Mouse (Mus musculus): ENCODE measurements around the gene Fggy. TPM values are rescaled to one million over a fixed set of nuclear protein-coding genes. Genes with fewer than 3 reads are reported as not detected.

Fggy gene
- total and polyA plus RNA-seq, 2 experiments from 2014 or later = 2.7 to 3.9 TPM

DNA sequence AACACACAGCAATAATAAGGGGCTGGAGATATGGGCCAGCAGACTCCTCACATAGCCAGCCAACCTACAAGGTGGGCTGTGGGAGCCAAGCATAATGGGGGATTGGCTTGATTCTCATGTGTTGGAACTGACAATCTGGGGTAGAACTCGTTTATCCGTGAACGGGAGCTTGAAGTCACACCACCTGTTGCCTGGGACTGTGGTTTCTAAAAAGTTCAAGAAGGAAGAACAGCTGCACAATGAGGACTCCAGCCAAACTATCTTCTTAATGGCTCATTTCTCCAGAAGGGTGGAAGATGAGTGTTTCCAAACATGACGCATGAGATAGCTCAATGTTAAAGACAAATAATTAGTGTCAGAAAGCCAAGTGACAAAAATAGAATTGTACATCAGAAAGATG is 30.7 kb upstream of the Fggy start:
- Histone ChIP-seq H3K27me3 (ENCODE audit: control insufficient read depth, insufficient read depth, low read length) (no peaks in the 10 kb centered on the region), H3K9me3 (replicated peaks; ENCODE audit: control insufficient read depth, low read length) (no peaks in the 10 kb centered on the region), H3K9ac (replicated peaks; ENCODE audit: low read depth, low read length) (no peak overlapping the region), H3K4me1 (ENCODE audit: control insufficient read depth, insufficient read depth) (no peaks in the 10 kb centered on the region), H3K4me2 (ENCODE audit: low read depth, low read length) (no peak overlapping the region), H3K36me3 (replicated peaks; ENCODE audit: control insufficient read depth, insufficient read depth, low read length) (no peaks in the 10 kb centered on the region), H3K27ac (ENCODE audit: low read depth) (no peak overlapping the region), H3K4me3 (ENCODE audit: low read depth, low read length) (no peak overlapping the region)
- DNase-seq (ENCODE audit: low spot score) = no peak
- no peak for TF ChIP-seq CTCF (IDR thresholded peaks at IDR 0.05; ENCODE audit: low read depth)
- TF ChIP-seq EP300 (IDR thresholded peaks at IDR 0.05; ENCODE audit: low read depth) = no peak
- ATAC-seq (ENCODE audit: insufficient read depth, low read depth) = no peak
- 76% methylated on average over 4 of the region's 4 CpGs for WGBS

DNA sequence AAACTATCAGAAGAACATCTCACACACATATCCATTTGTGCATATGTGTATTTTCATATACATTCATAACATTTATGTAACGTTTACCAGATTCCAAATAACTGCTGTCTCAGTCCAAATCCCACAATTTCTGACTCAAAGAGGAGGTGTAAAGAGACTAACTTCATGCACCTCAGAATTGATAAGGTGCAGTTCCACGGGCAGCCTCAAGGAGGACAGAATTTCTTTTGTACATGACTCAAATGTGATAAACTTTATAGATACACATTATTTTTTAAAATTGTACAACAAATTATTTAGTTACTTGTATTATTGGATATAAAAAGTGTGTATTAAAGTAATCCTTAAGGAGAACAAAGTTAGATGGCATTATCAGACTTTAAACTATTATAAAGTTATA is 26.6 kb upstream of the Fggy start:
- H3K4me3 ChIP-seq (ENCODE audit: low read depth, low read length) = no peak overlapping the region
- H3K36me3 ChIP-seq (replicated peaks; ENCODE audit: control insufficient read depth, insufficient read depth, low read length) = no peaks in the 10 kb centered on the region
- WGBS = 62% methylated on average over 2 of the region's 2 CpGs
- no peak overlapping the region for H3K4me2 ChIP-seq (ENCODE audit: low read depth, low read length)
- DNase-seq (ENCODE audit: low spot score) = no peak
- H3K9ac ChIP-seq (replicated peaks; ENCODE audit: low read depth, low read length) = no peak overlapping the region
- no peaks in the 10 kb centered on the region for H3K4me1 ChIP-seq (ENCODE audit: control insufficient read depth, insufficient read depth)
- ATAC-seq (ENCODE audit: insufficient read depth, low read depth) = no peak
- no peaks in the 10 kb centered on the region for H3K27me3 ChIP-seq (ENCODE audit: control insufficient read depth, insufficient read depth, low read length)
- H3K9me3 ChIP-seq (replicated peaks; ENCODE audit: control insufficient read depth, low read length) = no peaks in the 10 kb centered on the region
- H3K27ac ChIP-seq (ENCODE audit: low read depth) = no peak overlapping the region
- no peak for TF ChIP-seq EP300 (IDR thresholded peaks at IDR 0.05; ENCODE audit: low read depth)
- TF ChIP-seq CTCF (IDR thresholded peaks at IDR 0.05; ENCODE audit: low read depth) = peak; percentile 16

DNA sequence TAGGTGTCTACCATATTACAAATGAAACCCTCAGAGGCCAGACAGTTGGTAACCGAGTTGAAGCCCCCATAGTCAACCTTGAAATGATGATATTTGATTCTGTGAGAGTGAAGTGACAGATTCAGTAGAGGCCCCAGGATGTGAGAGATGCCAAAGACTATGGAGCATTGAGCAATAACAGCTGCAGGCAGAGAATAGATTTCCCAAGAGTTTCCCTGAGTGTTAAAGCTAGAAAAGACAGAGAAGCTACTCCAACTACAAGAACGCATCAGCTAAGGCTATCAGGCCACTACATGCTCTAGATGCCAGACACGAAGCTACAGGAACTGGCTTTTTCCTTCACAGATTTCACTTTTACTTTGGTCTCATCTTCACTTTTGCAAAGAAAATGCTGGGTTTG is 23.4 kb upstream of the Fggy start:
- Histone ChIP-seq H3K27ac (ENCODE audit: low read depth) (no peak overlapping the region), H3K4me3 (ENCODE audit: low read depth, low read length) (no peak overlapping the region), H3K4me2 (ENCODE audit: low read depth, low read length) (no peak overlapping the region), H3K27me3 (ENCODE audit: control insufficient read depth, insufficient read depth, low read length) (no peaks in the 10 kb centered on the region), H3K9ac (replicated peaks; ENCODE audit: low read depth, low read length) (no peak overlapping the region), H3K9me3 (replicated peaks; ENCODE audit: control insufficient read depth, low read length) (no peaks in the 10 kb centered on the region), H3K36me3 (replicated peaks; ENCODE audit: control insufficient read depth, insufficient read depth, low read length) (no peaks in the 10 kb centered on the region), H3K4me1 (ENCODE audit: control insufficient read depth, insufficient read depth) (no peaks in the 10 kb centered on the region)
- DNase-seq (ENCODE audit: low spot score) (no peak), ATAC-seq (ENCODE audit: insufficient read depth, low read depth) (no peak)
- TF ChIP-seq EP300 (IDR thresholded peaks at IDR 0.05; ENCODE audit: low read depth) = no peak
- TF ChIP-seq CTCF (IDR thresholded peaks at IDR 0.05; ENCODE audit: low read depth) = no peak
- WGBS = 68% methylated on average over 3 of the region's 3 CpGs

DNA sequence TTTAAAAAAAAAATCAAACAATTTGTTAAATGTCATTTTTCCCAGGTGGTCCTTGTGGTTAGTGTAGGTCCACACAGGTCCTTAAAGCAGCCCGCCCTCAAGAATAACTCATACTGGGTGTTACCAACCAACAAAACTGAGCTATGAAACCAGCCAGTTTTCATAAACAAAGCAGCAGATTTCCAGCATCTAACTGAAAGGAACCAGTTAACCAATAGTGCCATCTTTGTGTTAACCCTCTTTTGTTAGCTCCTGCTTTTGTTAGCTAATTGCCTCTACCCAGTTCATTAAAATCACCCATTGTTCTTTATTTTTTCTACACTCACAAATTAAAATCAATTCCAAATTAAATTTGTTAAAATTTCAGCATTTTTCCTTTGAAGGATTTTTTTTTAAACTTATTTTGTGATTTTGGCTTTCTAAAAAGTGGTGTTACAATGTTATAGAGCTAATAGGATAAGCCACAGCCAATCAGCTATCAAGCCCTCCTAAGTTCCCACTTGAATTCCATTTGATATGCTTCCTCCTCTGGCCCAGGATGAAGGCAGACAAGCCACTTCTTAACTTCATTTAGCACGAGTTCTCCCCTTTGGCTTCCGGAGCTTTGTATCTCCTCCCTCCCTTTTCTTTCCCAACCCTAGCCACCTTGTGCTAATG is 15.8 kb upstream of the Fggy start:
- no peaks in the 10 kb centered on the region for H3K9me3 ChIP-seq (replicated peaks; ENCODE audit: control insufficient read depth, low read length)
- no peak overlapping the region for H3K4me3 ChIP-seq (ENCODE audit: low read depth, low read length)
- ATAC-seq (ENCODE audit: insufficient read depth, low read depth) = no peak
- DNase-seq (ENCODE audit: low spot score) = no peak
- H3K4me2 ChIP-seq (ENCODE audit: low read depth, low read length) = no peak overlapping the region
- H3K36me3 ChIP-seq (replicated peaks; ENCODE audit: control insufficient read depth, insufficient read depth, low read length) = no peaks in the 10 kb centered on the region
- H3K27ac ChIP-seq (ENCODE audit: low read depth) = no peak overlapping the region
- H3K9ac ChIP-seq (replicated peaks; ENCODE audit: low read depth, low read length) = no peak overlapping the region
- no peak for TF ChIP-seq CTCF (IDR thresholded peaks at IDR 0.05; ENCODE audit: low read depth)
- TF ChIP-seq EP300 (IDR thresholded peaks at IDR 0.05; ENCODE audit: low read depth) = no peak
- H3K4me1 ChIP-seq (ENCODE audit: control insufficient read depth, insufficient read depth) = no peaks in the 10 kb centered on the region
- WGBS = 39% methylated on average over 3 of the region's 3 CpGs
- no peaks in the 10 kb centered on the region for H3K27me3 ChIP-seq (ENCODE audit: control insufficient read depth, insufficient read depth, low read length)

DNA sequence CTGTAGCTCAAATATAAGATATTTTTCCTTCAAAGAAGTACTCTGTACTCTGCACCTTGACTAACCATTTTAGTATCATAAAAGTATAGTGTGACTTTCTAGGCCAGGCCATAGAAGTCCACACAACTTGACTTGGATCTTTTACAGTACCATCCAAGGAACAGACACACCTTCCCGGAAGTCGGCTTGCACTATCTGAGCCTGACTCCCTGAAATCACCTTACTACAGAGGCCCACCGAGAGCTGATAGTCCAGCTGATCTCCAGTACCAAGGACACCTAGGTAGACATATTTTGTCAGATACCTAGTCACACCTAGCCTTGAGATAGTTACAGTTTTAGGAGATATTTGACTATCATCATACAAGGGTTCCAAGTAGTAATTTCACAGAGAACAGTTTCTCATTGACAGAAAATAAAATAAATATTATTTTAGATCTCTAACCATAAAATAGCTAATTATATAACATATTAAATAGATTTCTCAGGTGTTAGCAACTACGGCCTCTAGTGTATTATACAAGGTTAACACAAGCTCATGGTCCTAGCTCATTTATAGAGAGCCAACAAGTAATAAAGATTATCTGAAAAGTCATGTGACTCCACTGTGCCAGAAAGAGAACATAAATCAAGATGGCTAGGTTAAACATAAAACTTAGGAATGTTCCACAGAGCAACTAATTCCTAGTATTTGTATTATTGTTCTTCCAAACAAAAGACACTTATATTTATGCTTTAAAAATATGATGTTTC is 15.1 kb upstream of the Fggy start:
- no peak overlapping the region for H3K27ac ChIP-seq (ENCODE audit: low read depth)
- H3K27me3 ChIP-seq (ENCODE audit: control insufficient read depth, insufficient read depth, low read length) = no peaks in the 10 kb centered on the region
- TF ChIP-seq CTCF (IDR thresholded peaks at IDR 0.05; ENCODE audit: low read depth) = no peak
- TF ChIP-seq EP300 (IDR thresholded peaks at IDR 0.05; ENCODE audit: low read depth) = no peak
- no peak overlapping the region for H3K9ac ChIP-seq (replicated peaks; ENCODE audit: low read depth, low read length)
- H3K9me3 ChIP-seq (replicated peaks; ENCODE audit: control insufficient read depth, low read length) = no peaks in the 10 kb centered on the region
- no peaks in the 10 kb centered on the region for H3K4me1 ChIP-seq (ENCODE audit: control insufficient read depth, insufficient read depth)
- WGBS = 88% methylated on average over 4 of the region's 4 CpGs
- H3K4me2 ChIP-seq (ENCODE audit: low read depth, low read length) = no peak overlapping the region
- ATAC-seq (ENCODE audit: insufficient read depth, low read depth) = no peak
- no peak for DNase-seq (ENCODE audit: low spot score)
- no peak overlapping the region for H3K4me3 ChIP-seq (ENCODE audit: low read depth, low read length)
- no peaks in the 10 kb centered on the region for H3K36me3 ChIP-seq (replicated peaks; ENCODE audit: control insufficient read depth, insufficient read depth, low read length)
